Mouse (Mus musculus) layer of hippocampus, adult 9-10 months (tissue): ENCODE results near the gene Exosc9.
"Not testable (repeated sequence)": the region's sequence is repeated elsewhere in the genome, so short reads cannot be mapped to it uniquely, and the experiment has no call there.

ENCODE experiments used
- DNase-seq: peaks from one replicate; pipeline ENCODE4 v3.0.0; 2022; ENCODE audit warnings: low spot score

Gene Exosc9

DNA sequence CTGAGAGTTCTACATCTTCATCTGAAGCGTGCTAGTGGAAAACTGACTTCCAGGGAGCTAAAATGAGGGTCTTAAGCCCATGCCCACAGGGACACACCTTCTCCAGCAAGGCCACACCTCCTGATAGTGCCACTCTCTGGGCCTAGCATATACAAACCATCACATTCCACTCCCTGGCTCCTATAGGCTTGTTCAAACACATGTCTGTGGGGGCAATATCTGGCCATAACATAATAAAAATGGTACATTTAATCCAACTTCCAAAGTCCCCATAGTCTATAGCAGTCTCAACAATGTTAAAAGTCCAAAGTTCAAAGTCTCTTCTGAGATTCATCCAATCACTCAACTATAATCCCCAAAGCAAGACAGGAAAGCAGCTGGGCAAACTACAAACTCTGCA, 5.2 kb downstream of the Exosc9 start:
- DNase-seq, result no peak

DNA sequence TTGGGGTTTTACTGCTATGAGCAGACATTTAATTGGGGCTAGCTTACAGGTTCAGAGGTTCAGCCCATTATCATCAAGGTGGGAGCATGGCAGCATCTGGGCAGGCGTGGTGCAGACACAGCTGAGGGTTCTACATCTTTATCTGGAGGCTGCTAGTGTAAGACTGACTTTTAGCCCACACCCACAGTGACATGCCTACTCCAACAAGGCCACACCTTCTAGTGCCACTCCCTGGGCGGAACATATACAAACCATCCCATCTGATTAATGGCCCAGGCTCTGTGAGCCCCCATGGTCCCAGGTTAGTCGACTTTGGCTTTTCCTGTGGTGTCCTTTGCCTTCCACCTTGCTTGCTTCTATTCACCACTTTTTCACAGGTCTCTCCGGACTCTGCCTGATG, 7.2 kb downstream of the Exosc9 start:
- no peak for DNase-seq

DNA sequence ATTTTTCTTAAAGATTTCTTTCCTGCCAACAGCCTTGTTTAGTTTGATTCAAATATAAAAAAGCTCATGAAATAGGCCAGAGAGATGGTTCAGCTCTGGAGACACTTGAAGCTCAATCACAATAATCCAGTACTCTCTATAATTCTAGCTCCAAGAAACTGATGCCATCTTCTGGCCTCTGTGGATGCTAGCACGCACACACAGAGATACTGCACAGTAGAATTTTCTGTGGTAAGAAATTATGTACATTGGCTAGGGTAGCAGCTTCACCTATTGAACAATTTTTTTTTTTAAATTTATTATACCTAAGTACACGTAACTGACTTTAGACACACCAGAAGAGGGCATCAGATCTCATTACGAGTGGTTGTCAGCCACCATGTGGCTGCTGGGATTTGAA, 11.3 kb downstream of the Exosc9 start:
- DNase-seq, result no peak

DNA sequence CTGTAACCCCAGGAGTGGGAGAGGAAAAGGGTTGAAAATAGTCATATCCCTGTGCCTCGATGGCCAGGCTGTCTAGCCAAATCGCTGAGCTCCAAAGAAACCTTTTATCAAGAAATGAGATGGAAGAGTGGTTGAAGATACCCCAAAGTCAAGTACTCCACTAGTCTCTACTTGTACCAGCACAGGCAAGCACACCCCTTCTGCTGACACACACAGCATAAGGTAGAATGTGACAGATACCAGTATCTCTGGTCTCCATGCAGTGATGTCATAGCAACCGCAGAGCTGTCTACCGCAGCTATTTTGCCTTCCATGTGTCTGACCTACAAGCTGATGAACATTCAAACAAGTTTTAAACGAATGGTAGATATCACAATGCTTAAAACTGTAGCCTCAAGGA, 17.4 kb downstream of the Exosc9 start:
- no peak for DNase-seq

DNA sequence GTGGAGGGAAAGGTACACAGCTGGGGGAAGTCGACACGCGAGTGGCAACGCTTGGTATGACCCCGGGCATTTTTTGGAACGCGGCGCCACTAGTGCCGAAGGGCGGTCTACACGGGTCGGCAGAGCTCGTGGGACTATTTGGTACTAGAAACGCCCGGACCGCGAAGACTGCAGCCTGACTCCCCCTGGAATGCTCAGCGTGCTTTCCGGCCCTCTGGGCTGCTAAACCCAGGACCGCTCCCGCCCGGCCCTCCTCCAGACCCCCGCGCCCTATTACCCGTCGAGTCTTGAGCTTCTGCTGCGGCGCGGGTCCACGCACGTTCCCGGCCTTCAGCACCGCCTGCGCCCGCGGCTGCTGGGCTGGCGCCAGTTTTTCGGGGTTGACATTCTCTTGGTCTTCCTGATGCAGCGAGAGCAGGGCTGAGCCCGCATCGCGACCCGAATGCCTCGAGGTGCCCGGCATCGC, 19.0 kb downstream of the Exosc9 start:
- no peak for DNase-seq

DNA sequence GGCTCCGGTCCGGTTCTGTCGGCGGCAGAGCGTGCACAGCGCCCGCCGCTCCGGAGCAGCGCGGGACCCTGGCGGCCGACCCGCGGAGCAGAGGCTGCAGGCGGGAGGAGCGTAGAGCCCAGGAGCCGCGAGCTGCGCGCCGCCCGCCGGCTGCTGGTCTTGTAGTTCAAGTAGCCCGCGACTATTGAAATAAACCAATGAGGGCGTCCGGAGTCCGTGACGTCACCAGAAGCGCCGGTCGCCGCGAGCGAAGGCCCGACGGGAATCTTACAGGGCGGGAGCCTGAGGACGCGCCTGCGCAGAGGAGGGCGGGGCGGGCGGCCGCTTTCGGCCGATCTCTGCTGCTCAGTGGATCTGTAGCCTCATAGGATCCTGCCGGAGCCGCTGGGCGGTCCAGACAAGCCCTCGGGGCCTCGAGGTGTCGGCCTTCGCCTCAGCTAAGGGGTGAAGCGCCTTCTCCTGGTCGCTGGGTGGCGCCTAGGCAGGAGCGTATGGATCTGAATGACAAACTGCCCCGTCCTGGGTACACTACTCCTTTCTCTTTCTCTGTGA, 19.5 kb downstream of the Exosc9 start, which contains the start of gene Ccna2:
TSS of gene Ccna2 (minus strand) at position 324 of the 552 bp plus-strand sequence.
- DNase-seq, result peak; percentile 91

DNA sequence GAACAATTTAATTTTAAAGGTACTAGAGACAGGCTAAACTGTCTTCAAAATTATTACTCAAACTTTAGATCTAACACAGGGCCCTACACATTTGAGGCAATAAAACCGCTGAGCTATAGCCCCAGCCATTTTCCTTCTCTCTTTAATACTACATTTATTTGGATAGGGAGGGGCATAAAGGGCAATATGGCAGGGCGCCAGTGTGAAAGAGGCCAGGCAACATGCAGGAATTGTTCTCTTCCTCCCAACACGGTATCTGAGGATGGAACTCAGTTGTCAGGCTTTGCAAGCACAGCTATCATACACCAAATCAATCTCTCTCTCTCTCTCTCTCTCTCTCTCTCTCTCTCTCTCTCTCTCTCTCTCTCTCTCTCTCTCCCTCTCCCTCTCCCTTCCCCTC, 46.4 kb downstream of the Exosc9 start:
- DNase-seq, result no peak

DNA sequence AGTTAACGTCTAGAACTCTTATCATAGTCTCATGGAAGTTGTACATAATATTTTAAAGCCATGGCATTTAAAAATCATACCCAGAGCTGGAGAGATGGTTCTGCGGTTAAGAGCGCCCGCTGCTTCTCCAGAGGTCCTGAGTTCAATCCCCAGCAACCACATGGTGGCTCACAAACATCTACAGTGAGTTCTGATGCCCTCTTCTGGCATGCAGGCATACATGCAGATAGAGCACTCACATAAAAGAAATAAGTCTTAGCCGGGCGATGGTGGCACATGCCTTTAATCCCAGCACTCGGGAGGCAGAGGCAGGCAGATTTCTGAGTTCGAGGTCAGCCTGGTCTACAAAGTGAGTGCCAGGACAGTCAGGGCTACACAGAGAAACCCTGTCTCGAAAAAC, 47.4 kb downstream of the Exosc9 start:
- DNase-seq, result not testable (repeated sequence)

DNA sequence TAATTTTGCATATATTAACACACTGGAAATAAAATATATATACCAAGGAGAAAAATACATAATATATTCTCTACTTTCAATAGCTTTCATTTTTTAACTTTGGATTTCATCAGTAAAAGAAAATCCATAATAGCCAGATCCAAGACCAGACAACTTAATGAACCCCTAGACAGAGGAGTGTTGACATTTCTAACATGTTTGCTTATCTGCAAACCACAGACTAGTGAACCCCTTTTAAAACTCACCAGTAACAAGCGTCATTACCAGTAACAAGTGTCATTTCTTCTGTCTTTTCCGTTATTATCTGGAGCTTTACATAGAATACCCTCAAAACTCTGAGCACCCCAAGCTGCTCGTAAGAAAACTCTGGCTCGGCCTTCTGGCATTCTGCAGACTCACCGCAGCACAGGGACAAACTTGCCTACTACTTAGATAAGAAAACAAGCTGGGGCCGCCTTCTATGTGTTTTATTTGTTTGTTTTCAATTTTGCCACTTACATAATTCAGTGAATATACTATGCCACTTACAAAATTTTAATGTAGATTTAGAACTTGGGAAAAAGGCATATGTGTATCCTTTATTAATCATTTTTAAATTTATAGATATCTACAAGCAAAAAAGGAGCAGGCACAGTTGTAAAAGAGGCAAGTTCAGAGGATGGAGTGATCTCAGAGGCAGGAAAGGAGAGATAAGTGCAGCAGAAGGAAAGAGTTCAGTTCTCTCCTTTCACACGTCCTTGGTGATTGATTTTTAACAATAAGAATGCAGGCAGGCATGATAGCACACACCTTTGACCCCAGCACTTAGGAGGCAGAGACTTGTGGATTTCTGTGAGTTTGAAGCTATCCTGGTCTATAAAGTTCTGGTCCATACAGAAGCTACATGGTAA, 53.7 kb downstream of the Exosc9 start:
- DNase-seq, result no peak

DNA sequence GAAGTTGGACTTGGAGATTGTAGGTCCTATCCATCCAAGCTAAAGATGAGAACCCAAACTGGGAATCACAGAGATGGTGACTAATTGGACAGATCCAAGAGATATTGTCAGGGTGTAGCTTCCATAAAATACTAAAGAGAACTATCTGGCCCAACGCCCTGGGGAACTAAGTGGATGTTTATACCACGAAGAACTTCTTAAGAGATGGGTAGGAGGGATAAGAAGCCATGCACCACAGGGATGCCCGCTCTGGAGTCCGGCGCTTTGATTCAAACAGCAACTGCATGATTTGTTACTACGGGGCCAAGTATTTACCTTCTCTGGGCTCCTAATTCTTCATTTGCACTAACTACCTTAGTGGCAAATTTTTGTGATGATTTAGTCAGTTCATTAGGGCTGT, 60.3 kb downstream of the Exosc9 start:
- no peak for DNase-seq

DNA sequence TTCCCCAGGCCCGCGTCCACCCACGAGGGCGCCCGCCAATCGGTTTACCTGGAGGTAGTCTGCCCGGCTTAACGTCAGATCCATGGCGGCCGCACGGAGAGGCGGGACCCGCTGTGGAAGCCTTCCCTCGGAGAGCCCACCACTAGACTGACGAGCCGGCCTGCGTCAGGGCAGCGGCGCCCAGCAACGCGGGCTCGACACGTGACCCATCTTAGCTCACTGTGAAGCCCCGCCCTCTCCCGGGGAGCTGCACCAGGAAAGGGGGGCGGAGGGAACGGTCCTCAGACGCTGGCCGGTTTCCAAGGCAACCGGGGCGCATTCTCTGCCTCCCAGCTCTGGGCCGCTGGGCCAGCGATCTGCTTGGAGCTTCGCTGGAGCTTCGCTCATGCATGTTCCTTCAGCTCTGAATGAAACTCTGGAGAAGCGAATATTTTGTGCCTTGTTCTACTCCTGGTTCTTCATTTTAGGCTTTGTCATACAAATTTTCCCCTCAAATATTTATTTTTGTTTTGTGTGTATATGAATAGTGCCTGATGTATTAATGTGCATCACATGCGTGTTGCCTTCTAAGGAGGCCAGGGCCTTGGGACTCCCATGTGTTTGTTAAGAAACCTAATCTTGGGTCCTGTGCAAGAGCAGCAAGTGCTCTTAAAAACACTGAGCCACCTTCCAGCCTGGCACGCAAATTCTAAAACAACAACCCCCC, 60.9 kb downstream of the Exosc9 start, which contains the start of gene Bbs7:
TSS of gene Bbs7 (minus strand) at position 276 of the 706 bp plus-strand sequence.
- peak; percentile 84 for DNase-seq

DNA sequence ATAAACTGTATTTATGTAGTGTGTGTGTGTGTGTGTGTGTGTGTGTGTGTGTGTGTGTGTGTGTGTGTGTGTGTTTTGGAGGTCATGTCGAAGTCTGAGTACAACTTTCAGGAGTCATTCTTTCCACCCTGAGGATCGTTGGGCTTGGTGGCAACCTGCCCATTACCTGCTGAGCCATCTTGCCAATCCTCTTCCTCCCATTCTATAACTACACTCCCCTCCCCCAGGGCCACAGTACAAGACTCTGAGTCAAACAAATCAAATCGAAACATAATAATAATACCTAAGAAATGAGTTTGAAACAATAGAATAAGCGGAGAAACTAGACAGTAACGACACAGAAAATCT, 61.5 kb downstream of the Exosc9 start:
- DNase-seq, result no peak
